ENCODE assay signal across 12 mouse cellular contexts in the genomic region with DNA sequence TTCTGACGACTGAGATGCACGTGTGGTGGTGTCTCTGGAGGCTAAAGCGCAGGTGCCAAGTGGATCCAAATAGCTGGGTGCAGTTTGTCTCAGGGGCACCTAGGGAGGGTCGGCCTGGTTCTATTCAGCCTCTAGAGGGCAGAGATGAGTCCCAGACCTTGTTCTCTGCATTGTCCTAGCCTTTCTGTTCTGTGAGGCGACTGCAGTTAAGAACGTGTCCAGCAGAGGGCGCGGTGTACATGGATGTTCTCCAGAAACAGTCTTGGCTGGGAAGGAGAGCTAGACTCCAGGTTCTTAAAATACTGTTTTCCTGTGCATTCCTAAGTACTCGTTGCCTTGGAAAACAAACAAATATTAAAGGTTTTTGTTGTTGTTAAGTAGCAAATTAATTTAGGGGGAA. TPM values are rescaled to one million over a fixed set of nuclear protein-coding genes. Genes with fewer than 3 reads are reported as not detected.
DNase-seq lines count a peak whose midpoint lies in the region; ATAC-seq and TF ChIP-seq lines count a peak whose summit lies in the region.
"Not testable (repeated sequence)": the region's sequence is repeated elsewhere in the genome, so short reads cannot be mapped to it uniquely, and the experiment has no call there.
"Had no signal": no experiment of that assay in that cellular context is flagged by ENCODE, and none has a peak within 500 bp of the region (broad histone marks: within the 10 kb centered on the region; RNA-seq: fewer than 3 reads in every experiment).

No protein-coding gene starts in this region.

- not testable (repeated sequence) for H3K4me1 ChIP-seq in neural tube, embryonic 14.5 days (ENCODE audit: control insufficient read depth, insufficient read depth, low read length); thymus, adult 2 months (replicated peaks; ENCODE audit: control insufficient read depth, insufficient read depth, low read length)

- H3K36me3 ChIP-seq in neural tube, embryonic 14.5 days (ENCODE audit: control insufficient read depth, insufficient read depth, low read length); thymus, adult 2 months (ENCODE audit: control insufficient read depth, insufficient read depth, low read length): not testable (repeated sequence)

- peak; percentile 74 for ATAC-seq in CD4-positive, CD25-positive, alpha-beta regulatory T cell, adult 4 months
- ATAC-seq in neural tube, embryonic 14.5 days (ENCODE audit: low read depth) = peak; percentile 31; the same call in 1 of the 2 replicates

- H3K27me3 ChIP-seq in neural tube, embryonic 14.5 days (ENCODE audit: control insufficient read depth, insufficient read depth, low read length); thymus, adult 2 months (ENCODE audit: control insufficient read depth, insufficient read depth, low read length): not testable (repeated sequence)

- intact Hi-C loops in left cerebral cortex, postnatal 4 days (cut with DNase I) = not testable (repeated sequence)

- H3K9me3 ChIP-seq in neural tube, embryonic 14.5 days (ENCODE audit: control insufficient read depth, low read length) = not testable (repeated sequence)

- not testable (repeated sequence) for H3K9ac ChIP-seq in neural tube, embryonic 14.5 days (replicated peaks; ENCODE audit: low read depth, low read length)

- 19% methylated on average over 3 of the region's 9 CpGs for WGBS in neural tube, embryonic 14.5 days
- 48% methylated on average over 5 of the region's 9 CpGs for WGBS in thymus, adult 2 months

- peak; percentile 57 for DNase-seq in adrenal gland, postnatal 25 days
- DNase-seq in embryo, embryonic 11 days = peak; percentile 0
- DNase-seq in heart, adult 8-10 months (ENCODE audit: low spot score) = peak; percentile 32
- peak; percentile 70 to 73 for DNase-seq in kidney, postnatal 25 days
- peak; percentile 65 for DNase-seq in left cerebral cortex, postnatal 4 days
- DNase-seq in thymus, adult 2 months = peak; percentile 54

- not testable (repeated sequence) for H3K27ac ChIP-seq in neural tube, embryonic 14.5 days (ENCODE audit: low read depth, low read length); thymus, adult 2 months (ENCODE audit: control insufficient read depth, insufficient read depth, low read length)

- H3K4me3 ChIP-seq in neural tube, embryonic 14.5 days (ENCODE audit: low read depth, low read length); thymus, adult 2 months (ENCODE audit: control insufficient read depth, insufficient read depth, low read length): not testable (repeated sequence)

- not testable (repeated sequence) for H3K4me2 ChIP-seq in neural tube, embryonic 14.5 days (ENCODE audit: low read depth, low read length)

- not testable (repeated sequence) for TF ChIP-seq POLR2A in thymus, adult 2 months (IDR thresholded peaks at IDR 0.05; ENCODE audit: control insufficient read depth, extremely low read depth, insufficient read depth, low read length, poor library complexity)

- TF ChIP-seq CTCF in thymus, adult 2 months (IDR thresholded peaks at IDR 0.05; ENCODE audit: borderline replicate concordance, control insufficient read depth, extremely low read depth, insufficient read depth, low read length, poor library complexity) = not testable (repeated sequence)

RNA-seq across cellular contexts. Expression of a gene that starts 1.9 kb away (rescaled TPM):
- not detected for polyA plus RNA-seq in CD4-positive, CD25-positive, alpha-beta regulatory T cell, adult 4 months (2017; shearing (Covaris generic))
- total RNA-seq in adrenal gland, postnatal 25 days (2021) = not detected in 2 replicates
- total RNA-seq in heart, adult 8-10 months (2022) = not detected
- not detected for total RNA-seq in left cerebral cortex, postnatal 4 days (2021)
- polyA plus RNA-seq in neural tube, embryonic 14.5 days (2014; fragmentation: Nextera tagmentation; extraction: Ambion mirVana) = not detected in 2 replicates
- polyA plus RNA-seq in thymus, adult 2 months (2012; rRNA removed) = not detected in 2 replicates
- polyA plus RNA-seq: embryonic facial prominence, embryonic 14.5 days; heart, embryonic 14.5 days; limb, embryonic 13.5 days; Patski had no signal

RNA-seq across cellular contexts. Expression of a gene that starts 27.7 kb away (rescaled TPM):
- polyA plus RNA-seq in CD4-positive, CD25-positive, alpha-beta regulatory T cell, adult 4 months (2017; shearing (Covaris generic)) = not detected
- total RNA-seq in adrenal gland, postnatal 25 days (2021) = not detected in 2 replicates
- total RNA-seq in heart, adult 8-10 months (2022) = not detected
- total RNA-seq in left cerebral cortex, postnatal 4 days (2021) = not detected
- polyA plus RNA-seq in neural tube, embryonic 14.5 days (2014; fragmentation: Nextera tagmentation; extraction: Ambion mirVana) = not detected in 2 replicates
- polyA plus RNA-seq in thymus, adult 2 months (2012; rRNA removed) = not detected in 2 replicates
- polyA plus RNA-seq: embryonic facial prominence, embryonic 14.5 days; heart, embryonic 14.5 days; limb, embryonic 13.5 days; Patski had no signal

RNA-seq across cellular contexts. Expression of a gene that starts 43.4 kb away (rescaled TPM):
- not detected for polyA plus RNA-seq in CD4-positive, CD25-positive, alpha-beta regulatory T cell, adult 4 months (2017; shearing (Covaris generic))
- total RNA-seq in adrenal gland, postnatal 25 days (2021) = not detected in 2 replicates
- not detected for total RNA-seq in heart, adult 8-10 months (2022)
- not detected for total RNA-seq in left cerebral cortex, postnatal 4 days (2021)
- polyA plus RNA-seq in neural tube, embryonic 14.5 days (2014; fragmentation: Nextera tagmentation; extraction: Ambion mirVana) = not detected in 2 replicates
- not detected in 2 replicates for polyA plus RNA-seq in thymus, adult 2 months (2012; rRNA removed)
- polyA plus RNA-seq: embryonic facial prominence, embryonic 14.5 days; heart, embryonic 14.5 days; limb, embryonic 13.5 days; Patski had no signal

Comparison
In these comparisons a context has a peak if more than half of its experiments do, and no peak if none do; other contexts are left out.
1. DNase-seq: peak in every context shown above with its lines; median percentile 72 in kidney, postnatal 25 days; 65 in left cerebral cortex, postnatal 4 days; 57 in adrenal gland, postnatal 25 days; 54 in thymus, adult 2 months; 32 in heart, adult 8-10 months; 0 in embryo, embryonic 11 days.